Mouse (Mus musculus): ENCODE measurements around the gene Rabl6. TPM values are rescaled to one million over a fixed set of nuclear protein-coding genes. Genes with fewer than 3 reads are reported as not detected.

Gene Rabl6
- polyA plus RNA-seq, 1 experiment = 86.8 TPM

DNA sequence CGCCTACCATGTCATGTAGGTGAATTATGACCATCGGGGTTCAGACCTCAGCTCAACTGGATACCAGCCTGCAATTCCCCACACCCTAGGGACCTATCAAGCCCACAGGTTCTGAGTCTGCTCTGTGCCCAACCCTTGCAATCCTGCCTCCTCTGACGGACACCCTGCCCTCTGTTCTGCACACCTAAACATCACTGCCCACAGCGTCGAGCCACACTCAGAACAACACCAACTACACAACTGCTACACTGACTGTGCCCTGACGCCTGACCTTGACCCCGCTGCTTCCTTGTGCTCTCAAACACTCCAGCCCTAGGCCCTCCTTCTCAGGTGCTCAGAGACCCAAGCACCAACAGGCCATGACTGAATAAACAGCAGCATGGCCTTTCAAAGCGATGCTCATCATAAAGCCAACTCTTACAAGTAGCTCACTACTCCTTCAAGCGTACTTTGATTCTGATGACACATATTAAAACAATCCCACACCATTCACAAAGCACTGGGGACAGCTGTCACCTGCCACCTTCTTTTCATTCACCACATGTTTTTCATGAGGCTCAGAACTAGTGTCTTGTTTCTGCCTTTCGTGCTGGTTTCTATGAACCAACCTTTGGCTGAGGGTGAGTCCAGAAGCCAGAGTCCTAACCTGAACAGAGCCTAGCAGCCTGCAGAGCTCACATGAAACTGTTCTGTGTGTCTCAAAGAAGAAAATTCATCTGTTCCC, 66.5 kb downstream of the Rabl6 start:
- no peak for TF ChIP-seq GATA1 (IDR thresholded peaks at IDR 0.05; ENCODE audit: low read length)

- TF ChIP-seq GATA1 (IDR thresholded peaks at IDR 0.05; ENCODE audit: low read length) = no peak
These were observed 67.8 kb downstream of the Rabl6 start for GRCm38 (mm10) chr2:25540541-25540948.

DNA sequence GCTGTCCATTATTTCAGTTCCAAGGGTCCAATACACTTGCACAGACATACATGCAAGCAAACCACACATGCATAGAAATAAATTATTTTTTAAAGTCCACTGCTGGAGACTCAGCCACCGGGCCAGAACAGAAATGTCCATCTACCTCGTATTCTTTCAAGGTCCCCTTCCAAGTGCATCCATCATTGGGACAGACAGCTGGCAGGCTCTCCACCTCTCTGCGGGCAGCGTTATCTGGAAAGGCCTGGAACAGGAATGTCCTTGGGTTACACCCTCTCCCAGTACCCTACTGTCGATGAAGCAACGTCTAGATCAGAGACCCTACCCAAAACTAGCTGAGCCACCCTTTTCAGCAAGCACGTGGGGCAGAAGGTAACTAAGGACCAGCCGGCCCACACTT, 71.8 kb downstream of the Rabl6 start:
- TF ChIP-seq GATA1 (IDR thresholded peaks at IDR 0.05; ENCODE audit: low read length) = no peak

- no peak for TF ChIP-seq GATA1 (IDR thresholded peaks at IDR 0.05; ENCODE audit: low read length)
These were observed 73.5 kb downstream of the Rabl6 start for GRCm38 (mm10) chr2:25534866-25535182.

DNA sequence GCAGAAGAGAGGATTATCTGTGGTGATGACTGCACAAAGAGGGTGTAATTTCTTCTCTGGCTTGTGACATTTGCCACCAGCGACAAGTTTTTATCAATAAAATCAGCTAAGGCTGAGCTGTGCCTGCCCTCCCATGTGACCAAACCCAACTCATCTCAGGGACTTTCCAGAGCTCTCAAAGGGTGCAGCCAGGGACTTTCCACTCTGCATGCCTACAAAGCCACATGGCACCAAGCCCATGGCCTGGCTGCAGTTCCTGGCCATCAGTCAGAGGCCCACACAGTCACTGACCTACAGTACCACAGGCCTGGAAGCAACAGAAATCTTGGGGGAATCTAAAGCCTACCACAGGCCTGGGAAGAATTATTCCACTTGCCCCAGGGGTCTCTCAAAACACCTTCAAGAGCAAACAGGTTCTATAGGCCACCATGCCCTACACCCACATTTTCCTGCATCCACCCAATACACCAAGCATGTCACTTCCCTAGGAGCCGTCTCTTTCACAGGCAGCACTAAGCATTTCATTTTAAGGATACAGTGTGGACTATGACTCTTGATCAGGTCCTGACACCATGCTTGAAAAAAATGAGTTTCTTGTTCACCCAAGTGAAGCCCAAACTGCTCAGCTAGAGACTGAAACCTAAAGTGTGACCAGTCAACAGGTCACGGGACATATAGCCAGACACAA, 74.0 kb downstream of the Rabl6 start:
- no peak for TF ChIP-seq GATA1 (IDR thresholded peaks at IDR 0.05; ENCODE audit: low read length)

- TF ChIP-seq GATA1 (IDR thresholded peaks at IDR 0.05; ENCODE audit: low read length) = no peak
These were observed 74.6 kb downstream of the Rabl6 start for GRCm38 (mm10) chr2:25533707-25534106.

Other genes with a start within 250 kb of the Rabl6 start
- 36.3 and 46.3 TPM in 2 replicates for gene Uap1l1, start 242.8 kb downstream of the Rabl6 start, polyA plus RNA-seq (2012)
- 139 and 187 TPM in 2 replicates for gene Sapcd2, start 236.2 kb downstream of the Rabl6 start, polyA plus RNA-seq (2012)
- gene Entpd2, start 212.6 kb downstream of the Rabl6 start, polyA plus RNA-seq (2012) = not detected in 2 replicates
- not detected in 2 replicates for gene Npdc1, start 209.2 kb downstream of the Rabl6 start, polyA plus RNA-seq (2012)
- not detected in 2 replicates for gene Fut7, start 185.3 kb downstream of the Rabl6 start, polyA plus RNA-seq (2012)
- 9.2 and 9.9 TPM in 2 replicates for gene Abca2, start 179.8 kb downstream of the Rabl6 start, polyA plus RNA-seq (2012)
- gene Clic3, start 151.7 kb downstream of the Rabl6 start, polyA plus RNA-seq (2012) = not detected in 2 replicates
- 39.7 and 40.3 TPM in 2 replicates for gene Paxx, start 147.4 kb downstream of the Rabl6 start, polyA plus RNA-seq (2012)
- not detected in 2 replicates for gene Ptgds, start 138.5 kb downstream of the Rabl6 start, polyA plus RNA-seq (2012)
- not detected in 2 replicates for gene Lcn12, start 114.6 kb downstream of the Rabl6 start, polyA plus RNA-seq (2012)
- 25.8 and 49.8 TPM in 2 replicates for gene Fbxw5, start 107.8 kb downstream of the Rabl6 start, polyA plus RNA-seq (2012)
- gene C8g, start 106.8 kb downstream of the Rabl6 start, polyA plus RNA-seq (2012) = 0.08 and 0.18 TPM in 2 replicates
- gene Traf2, start 61.6 kb downstream of the Rabl6 start, polyA plus RNA-seq (2012) = 5.5 and 9.3 TPM in 2 replicates
- 682 and 940 TPM in 2 replicates for gene Edf1, start 50.7 kb downstream of the Rabl6 start, polyA plus RNA-seq (2012)
- gene Mamdc4, start 33.7 kb downstream of the Rabl6 start, polyA plus RNA-seq (2012) = 0.52 and 0.69 TPM in 2 replicates
- gene Phpt1, start 33.3 kb downstream of the Rabl6 start, polyA plus RNA-seq (2012) = 3.2 and 4.9 TPM in 2 replicates
- gene Ajm1, start 26.8 kb downstream of the Rabl6 start, polyA plus RNA-seq (2012) = 0.09 and 0.13 TPM in 2 replicates
- not detected in 2 replicates for gene Ccdc183, start 9.2 kb upstream of the Rabl6 start, polyA plus RNA-seq (2012)
- not detected in 2 replicates for gene Tmem141, start 13.5 kb upstream of the Rabl6 start, polyA plus RNA-seq (2012)
- not detected in 2 replicates for gene Fcna, start 19.5 kb upstream of the Rabl6 start, polyA plus RNA-seq (2012)
- gene Lcn8, start 44.6 kb upstream of the Rabl6 start, polyA plus RNA-seq (2012) = not detected in 2 replicates
- gene Lcn5, start 49.4 kb upstream of the Rabl6 start, polyA plus RNA-seq (2012) = not detected in 2 replicates
- not detected in 2 replicates for gene Lcn6, start 68.3 kb upstream of the Rabl6 start, polyA plus RNA-seq (2012)
- gene Lcn10, start 74.2 kb upstream of the Rabl6 start, polyA plus RNA-seq (2012) = not detected in 2 replicates
- not detected in 2 replicates for gene Obp2a, start 91.5 kb upstream of the Rabl6 start, polyA plus RNA-seq (2012)
- not detected in 2 replicates for gene Bmyc, start 98.2 kb upstream of the Rabl6 start, polyA plus RNA-seq (2012)
- gene Obp2b, start 128.5 kb upstream of the Rabl6 start, polyA plus RNA-seq (2012) = not detected in 2 replicates
- gene Lcn3, start 157.0 kb upstream of the Rabl6 start, polyA plus RNA-seq (2012) = not detected in 2 replicates
- gene Lcn11, start 168.5 kb upstream of the Rabl6 start, polyA plus RNA-seq (2012) = not detected in 2 replicates
- gene Gm13539, start 173.7 kb upstream of the Rabl6 start, polyA plus RNA-seq (2012) = not detected in 2 replicates
- gene Glt6d1, start 207.3 kb upstream of the Rabl6 start, polyA plus RNA-seq (2012) = not detected in 2 replicates
- gene Lcn9, start 214.6 kb upstream of the Rabl6 start, polyA plus RNA-seq (2012) = not detected in 2 replicates
- gene Sohlh1, start 238.7 kb upstream of the Rabl6 start, polyA plus RNA-seq (2012) = not detected in 2 replicates